21 mouse cellular contexts compared by ENCODE assay signal in genomic region chr1:130799399-130799798, GRCm38 (mm10). TPM values are rescaled to one million over a fixed set of nuclear protein-coding genes. Genes with fewer than 3 reads are reported as not detected.
"Had no signal": no experiment of that assay in that cellular context is flagged by ENCODE, and none has a peak within 500 bp of the region (broad histone marks: within the 10 kb centered on the region; RNA-seq: fewer than 3 reads in every experiment).

No protein-coding gene starts in this region.

- ATAC-seq: inflammation-experienced regulatory T-cells, adult 6 months; liver, embryonic 12.5 days; midbrain, embryonic 15.5 days had no signal

- H3K9me3 ChIP-seq: limb, embryonic 15.5 days; liver, embryonic 12.5 days; midbrain, embryonic 10.5 days; midbrain, embryonic 15.5 days; neural tube, embryonic 13.5 days had no signal

- DNase-seq: kidney, adult 18-20 months; kidney, postnatal 10 days; lung, embryonic 14.5 days; lung, postnatal 10 days; lung, postnatal 4 days; right cerebral cortex, postnatal 14 days had no signal

- H3K4me3 ChIP-seq: left cerebral cortex, adult 2 months; limb, embryonic 15.5 days; liver, embryonic 12.5 days; midbrain, embryonic 10.5 days; midbrain, embryonic 15.5 days; neural tube, embryonic 13.5 days had no signal

- H3K27me3 ChIP-seq: limb, embryonic 15.5 days; midbrain, embryonic 15.5 days; neural tube, embryonic 13.5 days had no signal

- H3K27ac ChIP-seq: left cerebral cortex, adult 2 months; limb, embryonic 15.5 days; liver, embryonic 12.5 days; midbrain, embryonic 10.5 days; midbrain, embryonic 15.5 days; neural tube, embryonic 13.5 days; stomach, postnatal 0 days had no signal

- H3K36me3 ChIP-seq: limb, embryonic 15.5 days; liver, embryonic 12.5 days; midbrain, embryonic 10.5 days; midbrain, embryonic 15.5 days; neural tube, embryonic 13.5 days had no signal

- H3K4me1 ChIP-seq: limb, embryonic 15.5 days; liver, embryonic 12.5 days; midbrain, embryonic 10.5 days; midbrain, embryonic 15.5 days; neural tube, embryonic 13.5 days had no signal

RNA-seq across cellular contexts. Expression of gene Fcamr, which starts 1.3 kb away (rescaled TPM):
- total RNA-seq: layer of hippocampus, adult 8-10 months; layer of hippocampus, postnatal 14 days; left cerebral cortex, adult 2 months; left cerebral cortex, postnatal 14 days; megakaryocyte, adult 5-6 weeks had no signal
- polyA plus RNA-seq: kidney, embryonic 14.5 days; limb, embryonic 11.5 days; liver, embryonic 12.5 days; liver, embryonic 16.5 days; lung, embryonic 14.5 days; midbrain, embryonic 10.5 days; midbrain, embryonic 15.5 days; neural tube, embryonic 13.5 days had no signal

RNA-seq across cellular contexts. Expression of gene Pigr, which starts 27.1 kb away (rescaled TPM):
- total RNA-seq: layer of hippocampus, adult 8-10 months; layer of hippocampus, postnatal 14 days; megakaryocyte, adult 5-6 weeks had no signal
- polyA plus RNA-seq: kidney, embryonic 14.5 days; limb, embryonic 11.5 days; lung, embryonic 14.5 days; midbrain, embryonic 10.5 days; midbrain, embryonic 15.5 days; neural tube, embryonic 13.5 days had no signal
